Mouse (Mus musculus) adrenal gland, postnatal 0 days (tissue): Measurements from ENCODE around the gene Thra. TPM values are rescaled to one million over a fixed set of nuclear protein-coding genes. Genes with fewer than 3 reads are reported as not detected.

ENCODE experiments used
- polyA plus RNA-seq: library from polyadenylated mRNA; unstranded; fragments of >200 nt; fragmentation: Nextera tagmentation; extraction: Ambion mirVana; gene quantifications from 2 replicates; pipeline ENCODE4 v1.2.1, GENCODE M21; 2015

The Thra gene
- 31.4 and 43.5 TPM in 2 replicates for polyA plus RNA-seq

GRCm38 (mm10) chr11:98740393-98741050 is at the start of gene Thra:
Gene Thra (plus strand): TSS chr11:98740638.

GRCm38 (mm10) chr11:98701213-98701670 is 39.2 kb upstream of the Thra start, which contains the start of gene Csf3:
Gene Csf3 (plus strand): TSS chr11:98701263.

GRCm38 (mm10) chr11:98729119-98729588 is 11.3 kb upstream of the Thra start, which contains the start of gene Med24:
Gene Med24 (minus strand): TSS chr11:98729435.

GRCm38 (mm10) chr11:98774582-98775347 is 34.3 kb downstream of the Thra start, which contains the start of gene Nr1d1:
Gene Nr1d1 (minus strand): TSS chr11:98775333.

GRCm38 (mm10) chr11:98795015-98795713 is 54.7 kb downstream of the Thra start, which contains the start of gene Msl1:
Gene Msl1 (plus strand): TSS chr11:98795516.

GRCm38 (mm10) chr11:98804605-98805004 is 64.2 kb downstream of the Thra start, which contains the start of gene Casc3:
Gene Casc3 (plus strand): TSS chr11:98804905.

Other genes with a start within 250 kb of the Thra start
- 0.21 and 0.30 TPM in 2 replicates for gene Ikzf3, start 194.6 kb upstream of the Thra start, polyA plus RNA-seq
- 0.66 and 1.1 TPM in 2 replicates for gene Zpbp2, start 189.5 kb upstream of the Thra start, polyA plus RNA-seq
- gene Ormdl3, start 153.3 kb upstream of the Thra start, polyA plus RNA-seq, result 55.8 and 86.2 TPM in 2 replicates
- gene Lrrc3c, start 142.3 kb upstream of the Thra start, polyA plus RNA-seq, result not detected in 2 replicates
- gene Gm12355, start 115.0 kb upstream of the Thra start, polyA plus RNA-seq, result 0.52 and 0.90 TPM in 2 replicates
- gene Gsdma3, start 114.3 kb upstream of the Thra start, polyA plus RNA-seq, result not detected in 2 replicates
- gene Gsdma2, start 93.9 kb upstream of the Thra start, polyA plus RNA-seq, result 0.25 TPM in 1 of 2 replicates, not detected in the other
- 0.14 TPM in 1 of 2 replicates, not detected in the other for gene Gsdma, start 76.3 kb upstream of the Thra start, polyA plus RNA-seq
- gene Psmd3, start 58.1 kb upstream of the Thra start, polyA plus RNA-seq, result 100 and 141 TPM in 2 replicates
- 0.22 TPM in 1 of 2 replicates, not detected in the other for gene Csf3, start 39.4 kb upstream of the Thra start, polyA plus RNA-seq
- gene Med24, start 11.2 kb upstream of the Thra start, polyA plus RNA-seq, result 18.5 and 26.8 TPM in 2 replicates
- 27.2 and 64.4 TPM in 2 replicates for gene Nr1d1, start 34.7 kb downstream of the Thra start, polyA plus RNA-seq
- 17.3 and 19.8 TPM in 2 replicates for gene Msl1, start 54.9 kb downstream of the Thra start, polyA plus RNA-seq
- 21.9 and 22.8 TPM in 2 replicates for gene Casc3, start 64.3 kb downstream of the Thra start, polyA plus RNA-seq
- 0.41 and 0.91 TPM in 2 replicates for gene Rapgefl1, start 96.1 kb downstream of the Thra start, polyA plus RNA-seq
- 1.8 and 2.6 TPM in 2 replicates for gene Wipf2, start 123.0 kb downstream of the Thra start, polyA plus RNA-seq
- gene Cdc6, start 167.2 kb downstream of the Thra start, polyA plus RNA-seq, result 3.4 and 7.5 TPM in 2 replicates
- gene Rara, start 187.2 kb downstream of the Thra start, polyA plus RNA-seq, result 22.0 and 23.3 TPM in 2 replicates
- 0.65 and 1.4 TPM in 2 replicates for gene Gjd3, start 242.4 kb downstream of the Thra start, polyA plus RNA-seq